Mouse (Mus musculus): Measurements from ENCODE around the gene Tbc1d8b. TPM values are rescaled to one million over a fixed set of nuclear protein-coding genes. Genes with fewer than 3 reads are reported as not detected.

Gene Tbc1d8b
- total RNA-seq, 2 experiments from 2014 or later = 10.9 to 11.2 TPM

- DNase-seq = no peak
Measured at GRCm38 (mm10) chrX:139780988-139781387, 96.2 kb downstream of the Tbc1d8b start.

GRCm38 (mm10) chrX:139781563-139781962 lies 96.8 kb downstream of the Tbc1d8b start:
- no peak for DNase-seq

DNA sequence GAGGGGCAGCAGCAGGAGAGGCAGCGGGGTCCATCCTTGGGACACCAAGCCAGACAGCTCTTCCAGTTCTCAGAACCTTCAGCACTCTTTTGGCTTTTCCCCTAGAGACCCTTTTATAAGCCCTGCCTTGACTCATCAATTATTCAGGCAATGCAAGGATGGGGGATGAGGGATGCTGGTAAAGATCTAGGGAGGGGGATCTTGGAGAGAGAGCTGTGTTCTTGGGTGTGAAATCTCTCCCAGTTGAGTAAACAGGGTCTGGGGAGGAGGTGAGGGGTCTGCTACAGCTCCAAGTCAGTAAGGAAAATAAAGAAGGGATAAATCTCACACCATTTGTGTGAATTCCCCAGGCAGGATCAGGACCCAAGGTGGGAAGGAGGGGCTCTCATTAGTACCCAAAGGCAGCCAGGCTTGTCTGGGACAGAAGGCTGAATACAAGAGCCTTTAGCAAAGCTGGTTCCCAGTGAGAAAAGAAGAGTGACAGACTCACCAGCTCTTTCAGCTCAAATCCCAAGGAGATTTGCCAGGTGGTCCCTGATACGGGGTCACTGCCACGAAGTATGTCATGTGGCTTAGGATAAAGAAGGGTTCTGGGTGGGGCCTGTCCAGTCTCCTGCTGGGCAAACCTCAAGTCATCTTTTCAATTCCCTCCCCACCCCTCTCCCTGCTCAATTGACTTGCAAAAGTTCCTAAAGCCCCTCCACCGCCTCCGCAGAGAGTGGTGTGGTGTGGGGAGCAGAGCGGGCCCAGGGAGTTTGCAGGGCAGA lies 97.7 kb downstream of the Tbc1d8b start, which contains the start of gene Ripply1:
Ripply1 (minus strand) TSS at position 76 of the 767 bp plus-strand sequence.
- DNase-seq = no peak

- DNase-seq = no peak
Measured at GRCm38 (mm10) chrX:139783045-139783422, 98.2 kb downstream of the Tbc1d8b start.

DNA sequence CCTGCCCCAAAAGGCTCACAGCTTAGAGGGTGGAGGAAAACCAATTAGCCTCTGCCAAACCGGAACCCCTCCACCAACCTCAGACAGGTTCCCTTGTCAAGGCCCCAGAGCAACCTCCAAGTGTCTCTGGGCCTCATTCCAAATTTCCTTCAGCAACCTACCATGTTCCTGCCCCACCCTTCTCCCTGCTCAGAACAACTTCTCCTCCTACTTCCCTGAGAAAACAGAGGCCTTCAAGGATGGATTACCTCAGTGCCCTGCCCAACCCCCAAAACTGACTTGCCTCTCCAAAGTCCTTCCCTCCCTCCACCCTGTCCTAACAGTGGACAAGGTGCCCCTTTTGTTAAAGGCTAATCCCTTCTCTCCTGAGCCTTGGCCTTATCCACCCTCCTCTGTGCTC lies 101.0 kb downstream of the Tbc1d8b start:
- no peak for DNase-seq

- DNase-seq = no peak
Measured at GRCm38 (mm10) chrX:139794072-139794845, 109.5 kb downstream of the Tbc1d8b start.

- DNase-seq = no peak
Measured at GRCm38 (mm10) chrX:139796037-139796436, 111.2 kb downstream of the Tbc1d8b start.

DNA sequence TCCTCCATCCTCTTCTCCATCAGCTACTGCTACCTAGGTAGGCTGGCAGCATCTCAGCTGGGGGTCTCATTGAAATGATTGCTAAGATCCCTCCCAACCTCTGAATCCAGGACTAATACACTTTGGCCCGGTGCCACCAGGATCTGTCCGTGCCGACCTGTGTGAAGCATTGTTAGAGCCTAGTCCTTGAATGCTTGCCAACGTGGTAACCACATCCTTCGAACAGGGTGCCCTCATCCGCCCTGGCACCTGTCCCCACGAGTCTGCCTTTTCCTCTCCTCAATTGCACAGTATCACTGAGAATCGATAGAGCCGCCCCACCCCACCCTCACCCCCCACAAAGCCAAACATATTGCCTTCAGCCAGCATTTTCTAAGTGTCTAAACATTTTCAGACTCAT lies 113.1 kb downstream of the Tbc1d8b start:
- DNase-seq = no peak

DNA sequence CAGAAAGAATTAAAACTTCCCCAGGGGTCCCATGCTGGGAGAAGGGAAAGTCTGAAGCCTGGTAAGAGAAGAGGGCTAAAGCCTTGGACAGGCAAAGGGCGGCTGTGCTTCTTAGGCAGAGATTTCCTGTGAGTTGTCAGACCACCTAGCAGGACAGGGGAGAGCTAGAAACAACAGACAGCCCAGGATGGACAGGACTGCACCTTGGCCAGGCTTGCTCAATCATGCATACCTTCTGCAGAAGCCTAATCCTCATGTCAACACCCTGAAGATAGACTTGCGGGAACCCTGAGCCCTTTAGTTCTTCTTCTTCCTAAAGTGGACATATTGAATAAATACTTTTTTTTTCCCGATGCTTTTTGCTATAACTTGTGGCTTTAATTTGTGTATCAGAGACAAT lies 115.2 kb downstream of the Tbc1d8b start:
- DNase-seq = no peak

DNA sequence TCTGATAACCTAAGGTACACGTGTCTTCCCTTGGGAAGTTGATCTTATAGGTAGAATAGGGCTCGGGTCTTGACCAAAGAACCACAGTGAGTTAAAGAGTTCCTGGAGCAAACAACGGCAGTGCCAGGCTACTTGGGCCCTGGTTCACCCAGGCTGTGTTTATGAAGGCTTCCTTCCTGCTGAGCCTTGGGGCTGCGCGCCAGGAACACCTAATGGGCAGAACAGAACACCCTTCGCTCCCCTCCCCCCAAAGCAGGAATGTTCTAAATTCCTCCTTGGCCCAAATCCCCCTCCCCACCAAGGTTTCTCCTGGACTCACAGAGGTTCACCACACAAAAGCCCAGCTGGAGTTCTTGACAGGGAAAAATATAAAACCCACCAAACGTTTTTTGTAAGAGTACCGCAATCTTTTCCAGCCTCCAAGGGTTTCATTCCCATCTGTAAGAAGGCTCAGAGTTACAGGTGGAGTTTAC lies 115.6 kb downstream of the Tbc1d8b start, which contains the start of gene Cldn2:
Cldn2 (plus strand) TSS at position 423 of the 473 bp plus-strand sequence.
- DNase-seq = no peak

Other genes starting within 250 kb of the Tbc1d8b start
- gene D330045A20Rik, start 204.6 kb upstream of the Tbc1d8b start, total RNA-seq (2021) = under 1 TPM; 0.32 to 0.43 TPM
- gene Rnf128, start 121.7 kb upstream of the Tbc1d8b start, total RNA-seq (2021) = 10 to 100 TPM; 31.8 to 35.7 TPM
- gene Gm15013, start 29.5 kb downstream of the Tbc1d8b start, total RNA-seq (2021) = not detected
- not detected for gene Ripply1, start 97.4 kb downstream of the Tbc1d8b start, total RNA-seq (2021)
- 1 to 10 TPM in 1 of 2 experiments, under 1 TPM in 1; 0.35 to 1.7 TPM for gene Cldn2, start 115.8 kb downstream of the Tbc1d8b start, total RNA-seq (2021)
- gene Morc4, start 186.7 kb downstream of the Tbc1d8b start, total RNA-seq (2021) = 1 to 10 TPM; 5.7 to 6.3 TPM

Measured in layer of hippocampus, postnatal 36 days (tissue).